Mouse (Mus musculus): ENCODE results near the gene Nup160.

- TF ChIP-seq CTCF (IDR thresholded peaks at IDR 0.05; ENCODE audit: low read depth), result peak; percentile 54
- TF ChIP-seq EP300 (IDR thresholded peaks at IDR 0.05; ENCODE audit: low read depth), result no peak
Observed at GRCm38 (mm10) chr2:90674555-90674954, 2.5 kb upstream of the Nup160 start.
